Mouse (Mus musculus) MEL (cell line): ENCODE data around the gene Trank1. TPM values are rescaled to one million over a fixed set of nuclear protein-coding genes. Genes with fewer than 3 reads are reported as not detected.

Experiments
- DNase-seq: peaks from one replicate; pipeline ENCODE4 v3.0.0; 2011; ENCODE audit warnings: low read depth, low spot score
- H3K27ac ChIP-seq: 2 replicates; pipeline ENCODE4 v1.5.1; 2012; ENCODE audit warnings: low read depth, mild to moderate bottlenecking, control low read depth, low read length, moderate library complexity; ENCODE audit not compliant: control insufficient read depth
- H3K27me3 ChIP-seq, 2 experiments: fragments of 150-350 bp in 1 of 2; sonication (generic) in 1 of 2; 2 replicates each; pipeline ENCODE4 v1.6.1; 2012; ENCODE audit warnings: low read length in 2 of 2, mild to moderate bottlenecking in 2 of 2, improper control_type of control experiment in 1 of 2, moderate library complexity in 1 of 2; ENCODE audit not compliant: insufficient read depth in 2 of 2, control insufficient read depth in 1 of 2
- H3K36me3 ChIP-seq, 2 experiments: 2 replicates each; pipeline ENCODE4 v1.6.1; 2012 to 2014; ENCODE audit warnings: low read length in 2 of 2, improper control_type of control experiment in 1 of 2, inconsistent platforms in 1 of 2, mild to moderate bottlenecking in 1 of 2; ENCODE audit not compliant: insufficient read depth in 2 of 2, control insufficient read depth in 1 of 2
- H3K4me1 ChIP-seq, 2 experiments: fragments of 150-350 bp in 1 of 2; sonication (generic) in 1 of 2; 2 replicates each; pipeline ENCODE4 v1.6.1; 2012; ENCODE audit warnings: low read length in 2 of 2, improper control_type of control experiment in 1 of 2, mild to moderate bottlenecking in 1 of 2; ENCODE audit not compliant: insufficient read depth in 2 of 2, control insufficient read depth in 1 of 2
- H3K4me3 ChIP-seq, 2 experiments: fragments of 150-350 bp in 1 of 2; sonication (generic) in 1 of 2; 2 replicates each; pipeline ENCODE4 v1.5.1; 2012; ENCODE audit warnings: low read depth in 2 of 2, low read length in 2 of 2, mild to moderate bottlenecking in 2 of 2, moderate library complexity in 2 of 2, control low read depth in 1 of 2, improper control_type of control experiment in 1 of 2; ENCODE audit not compliant: control insufficient read depth in 1 of 2, insufficient read depth in 1 of 2
- H3K79me2 ChIP-seq: 2 replicates; pipeline ENCODE4 v1.6.1; 2012; ENCODE audit warnings: mild to moderate bottlenecking, low read length, moderate library complexity; ENCODE audit not compliant: control insufficient read depth, poor library complexity, insufficient read depth
- H3K9ac ChIP-seq: 2 replicates; pipeline ENCODE4 v1.6.1; 2012; ENCODE audit warnings: low read depth, mild to moderate bottlenecking, control low read depth, low read length, moderate library complexity; ENCODE audit not compliant: control insufficient read depth, poor library complexity, severe bottlenecking
- H3K9me3 ChIP-seq: fragments of 150-350 bp; sonication (generic); replicated peaks from 2 replicates; pipeline ENCODE4 v1.6.1; 2012; ENCODE audit warnings: mild to moderate bottlenecking, low read length, improper control_type of control experiment, moderate library complexity; ENCODE audit not compliant: insufficient read depth
- CHD1 ChIP-seq: IDR thresholded peaks from 2 replicates; pipeline ENCODE4 v1.6.1; 2012; ENCODE audit warnings: low read depth, mild to moderate bottlenecking, inconsistent platforms, low read length, improper control_type of control experiment
- E2F4 ChIP-seq: IDR thresholded peaks from 2 replicates; pipeline ENCODE4 v1.6.1; 2011; ENCODE audit warnings: low read depth, low read length, improper control_type of control experiment, borderline replicate concordance
- ELF1 ChIP-seq: IDR thresholded peaks from 2 replicates; pipeline ENCODE4 v1.6.1; 2014; ENCODE audit warnings: low read depth, mild to moderate bottlenecking, inconsistent platforms, low read length, improper control_type of control experiment, moderate library complexity
- GABPA ChIP-seq: IDR thresholded peaks from 2 replicates; pipeline ENCODE4 v1.6.1; 2012; ENCODE audit warnings: low read depth, mild to moderate bottlenecking, inconsistent platforms, low read length, improper control_type of control experiment, moderate library complexity
- GATA1 ChIP-seq: IDR thresholded peaks from 2 replicates; pipeline ENCODE4 v1.6.1; 2011; ENCODE audit warnings: low read depth, low read length, improper control_type of control experiment
- HCFC1 ChIP-seq: IDR thresholded peaks from 2 replicates; pipeline ENCODE4 v1.6.1; 2012; ENCODE audit warnings: low read depth, mild to moderate bottlenecking, inconsistent platforms, low read length, improper control_type of control experiment, moderate library complexity
- JUND ChIP-seq: IDR thresholded peaks from 2 replicates; pipeline ENCODE4 v1.6.1; 2011; ENCODE audit warnings: low read depth, mild to moderate bottlenecking, improper control_type of control experiment, low read length
- KAT2A ChIP-seq: conservative IDR thresholded peaks from 2 replicates; pipeline ENCODE4 v1.6.1; 2012; ENCODE audit warnings: low read depth, low read length, improper control_type of control experiment, inconsistent platforms
- MAX ChIP-seq: IDR thresholded peaks from 2 replicates; pipeline ENCODE4 v1.6.1; 2011; ENCODE audit warnings: low read length, improper control_type of control experiment
- MAZ ChIP-seq: IDR thresholded peaks from 2 replicates; pipeline ENCODE4 v1.6.1; 2012; ENCODE audit warnings: low read depth, mild to moderate bottlenecking, inconsistent platforms, low read length, improper control_type of control experiment
- MEF2A ChIP-seq: IDR thresholded peaks from 2 replicates; pipeline ENCODE4 v1.6.1; 2014; ENCODE audit warnings: low read depth, mild to moderate bottlenecking, inconsistent platforms, low read length, improper control_type of control experiment; ENCODE audit not compliant: poor library complexity, insufficient replicate concordance, severe bottlenecking; ENCODE audit errors: extremely low read depth
- NRF1 ChIP-seq: IDR thresholded peaks from 2 replicates; pipeline ENCODE4 v1.6.1; 2014; ENCODE audit warnings: low read depth, mild to moderate bottlenecking, inconsistent platforms, low read length, improper control_type of control experiment, moderate library complexity; ENCODE audit not compliant: poor library complexity, insufficient read depth, severe bottlenecking
- POLR2A ChIP-seq, 2 experiments: IDR thresholded peaks; 2 replicates each; pipeline ENCODE4 v1.6.1; 2011 to 2012; ENCODE audit warnings: low read length in 2 of 2, mild to moderate bottlenecking in 2 of 2, control low read depth in 1 of 2, improper control_type of control experiment in 1 of 2, low read depth in 1 of 2, moderate library complexity in 1 of 2; ENCODE audit not compliant: control insufficient read depth in 1 of 2, insufficient read depth in 1 of 2, poor library complexity in 1 of 2
- POLR2AphosphoS5 ChIP-seq: IDR thresholded peaks from 2 replicates; pipeline ENCODE4 v1.6.1; 2012; ENCODE audit warnings: low read depth, borderline replicate concordance, mild to moderate bottlenecking, inconsistent platforms, low read length, moderate library complexity, mixed read lengths
- RAD21 ChIP-seq: IDR thresholded peaks from 2 replicates; pipeline ENCODE4 v1.6.1; 2011; ENCODE audit warnings: mild to moderate bottlenecking, low read depth, low read length, improper control_type of control experiment
- SIN3A ChIP-seq: IDR thresholded peaks from 2 replicates; pipeline ENCODE4 v1.6.1; 2012; ENCODE audit warnings: low read length, improper control_type of control experiment, inconsistent platforms
- SMC3 ChIP-seq: IDR thresholded peaks from 2 replicates; pipeline ENCODE4 v1.6.1; 2011; ENCODE audit warnings: low read depth, low read length, improper control_type of control experiment
- TAL1 ChIP-seq: IDR thresholded peaks from 2 replicates; pipeline ENCODE4 v1.6.1; 2012; ENCODE audit warnings: mild to moderate bottlenecking, inconsistent platforms, low read length, moderate library complexity, mixed read lengths
- TBP ChIP-seq: IDR thresholded peaks from 2 replicates; pipeline ENCODE4 v1.8.0; 2011; ENCODE audit warnings: low read depth, low read length, improper control_type of control experiment
- TCF12 ChIP-seq: IDR thresholded peaks from 2 replicates; pipeline ENCODE4 v1.6.1; 2014; ENCODE audit warnings: low read depth, mild to moderate bottlenecking, inconsistent platforms, low read length, improper control_type of control experiment, moderate library complexity
- UBTF ChIP-seq: IDR thresholded peaks from 2 replicates; pipeline ENCODE4 v1.6.1; 2012; ENCODE audit warnings: low read depth, mild to moderate bottlenecking, inconsistent platforms, low read length, improper control_type of control experiment, moderate library complexity, borderline replicate concordance; ENCODE audit not compliant: insufficient read depth
- USF1 ChIP-seq: IDR thresholded peaks from 2 replicates; pipeline ENCODE4 v1.6.1; 2014; ENCODE audit warnings: low read depth, mild to moderate bottlenecking, inconsistent platforms, low read length, improper control_type of control experiment, moderate library complexity
- USF2 ChIP-seq, 2 experiments: IDR thresholded peaks; 2 replicates each; pipeline ENCODE4 v1.6.1; 2011 to 2012; ENCODE audit warnings: improper control_type of control experiment in 2 of 2, low read length in 2 of 2, borderline replicate concordance in 1 of 2, inconsistent platforms in 1 of 2, low read depth in 1 of 2, mild to moderate bottlenecking in 1 of 2; ENCODE audit not compliant: insufficient read depth in 1 of 2
- ZC3H11A ChIP-seq: IDR thresholded peaks from 2 replicates; pipeline ENCODE4 v1.6.1; 2012; ENCODE audit warnings: low read depth, mild to moderate bottlenecking, inconsistent platforms, low read length, improper control_type of control experiment
- polyA plus RNA-seq, 2 experiments: library from polyadenylated mRNA; stranded (reverse) in 1 of 2; unstranded in 1 of 2; fragments of >175 nt in 1 of 2; fragments of >200 nt in 1 of 2; gene quantifications; 2 replicates each; pipeline versions ENCODE4 v1.2.1 to v1.2.4; 2012; ENCODE audit warnings: low replicate concordance in 2 of 2, low read depth in 1 of 2; ENCODE audit not compliant: insufficient read length in 2 of 2, insufficient read depth in 1 of 2, missing spikeins in 1 of 2
- total RNA-seq: library from RNA; depleted of rRNA; stranded (reverse); fragments of 300-350 nt; gene quantifications from 2 replicates; pipeline ENCODE4 v1.2.3, GENCODE M21; 2012

Trank1 gene
- total and polyA plus RNA-seq, 3 experiments, result not detected

DNA sequence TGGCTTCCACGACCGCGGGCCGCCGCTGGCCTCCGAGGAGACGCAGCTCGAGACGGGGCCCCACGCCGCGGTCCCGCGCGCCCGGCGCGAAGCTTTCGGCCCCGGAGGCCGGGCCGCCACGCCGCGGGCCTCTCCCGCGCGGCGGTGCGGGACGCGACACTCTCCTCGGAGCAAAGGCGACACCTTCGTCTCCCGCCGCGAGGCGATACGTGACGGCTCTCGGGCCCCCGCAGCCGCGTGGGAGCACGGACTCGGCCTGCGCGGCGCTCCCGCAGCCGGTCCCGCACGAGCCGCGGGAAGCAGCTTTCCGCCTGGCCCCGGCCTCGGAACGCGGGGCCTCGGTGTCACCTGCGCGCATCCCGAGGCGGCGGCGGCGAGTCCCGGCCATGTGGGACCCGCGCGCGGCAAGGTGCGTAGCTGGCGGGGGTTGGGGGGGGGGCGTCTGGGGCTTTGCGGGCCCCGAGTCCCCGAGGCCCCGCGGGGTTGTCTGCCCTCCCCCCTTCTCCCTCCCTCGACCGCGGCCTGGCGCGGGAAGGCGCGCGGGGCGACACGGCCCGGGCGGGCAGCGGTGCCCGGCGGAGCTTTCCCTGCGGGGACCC, 403 bp downstream of the Trank1 start:
- Histone ChIP-seq H3K27me3 (no peaks in the 10 kb centered on the region; a peak in 1 of 4 replicates), H3K79me2 (no peaks in the 10 kb centered on the region), H3K9me3 (no peaks in the 10 kb centered on the region), H3K4me1 (no peaks in the 10 kb centered on the region), H3K4me3 (no peak overlapping the region), H3K27ac (no peak overlapping the region), H3K9ac (no peak overlapping the region), H3K36me3 (no peaks in the 10 kb centered on the region)
- TF ChIP-seq MEF2A (no peak), ELF1 (no peak), RAD21 (no peak), HCFC1 (no peak), UBTF (no peak), SIN3A (no peak), POLR2AphosphoS5 (no peak), NRF1 (no peak), TCF12 (no peak), GABPA (no peak), KAT2A (no peak), USF1 (no peak)
- no peak for DNase-seq

DNA sequence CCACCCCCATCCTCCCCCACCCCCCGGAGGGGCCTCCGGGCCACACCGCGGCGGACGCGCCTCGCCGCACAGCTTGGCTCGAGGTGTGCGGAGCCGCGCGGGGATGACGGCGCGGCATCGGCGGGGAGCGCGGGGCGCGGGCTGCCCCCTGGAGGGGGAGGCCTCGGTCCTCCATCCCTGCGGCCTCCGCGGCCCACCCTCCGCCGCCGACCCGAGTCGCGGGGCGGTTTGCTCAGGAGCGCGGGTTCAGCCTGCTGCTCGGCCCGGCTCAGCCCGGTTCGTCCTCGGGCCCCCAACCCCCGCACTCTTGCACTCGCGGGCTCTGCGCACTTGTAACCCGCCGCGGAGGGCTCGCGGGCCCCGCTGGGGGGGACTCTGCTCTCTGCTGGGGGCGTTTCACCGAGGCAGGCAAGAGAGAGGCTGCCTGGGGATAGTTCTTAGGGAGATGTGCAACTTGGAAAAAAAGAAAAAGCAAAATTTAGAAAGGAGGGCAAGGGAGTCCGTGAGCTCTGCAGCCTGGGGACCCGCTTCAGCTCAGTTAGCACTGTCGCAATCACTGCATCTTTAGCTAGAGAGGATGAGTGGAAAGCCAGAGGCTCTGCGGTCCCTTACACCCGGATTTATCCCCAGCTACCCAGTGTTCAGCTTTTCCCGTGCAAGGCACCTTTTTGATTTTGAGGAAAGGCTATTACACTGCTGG, 1.1 kb downstream of the Trank1 start:
- no peak for DNase-seq
- no peak overlapping the region for H3K4me3 ChIP-seq
- no peaks in the 10 kb centered on the region for H3K9me3 ChIP-seq
- TF ChIP-seq TAL1 (no peak), E2F4 (no peak), MAX (no peak), SIN3A (no peak), UBTF (no peak), SMC3 (no peak), RAD21 (no peak), GABPA (no peak), JUND (no peak), USF2 (IDR thresholded peaks at IDR 0.05; ENCODE audit: borderline replicate concordance in 1 of 2, insufficient read depth in 1 of 2, low read depth in 1 of 2, low read length in 2 of 2) (no peak), MEF2A (no peak), NRF1 (no peak), KAT2A (no peak), MAZ (no peak), POLR2A (IDR thresholded peaks at IDR 0.05; ENCODE audit: control insufficient read depth in 1 of 2, insufficient read depth in 1 of 2, low read depth in 1 of 2, low read length in 2 of 2, poor library complexity in 1 of 2) (no peak), TBP (no peak), CHD1 (no peak), GATA1 (no peak), ZC3H11A (no peak), HCFC1 (no peak)
- H3K4me1 ChIP-seq, result no peaks in the 10 kb centered on the region
- H3K9ac ChIP-seq, result no peak overlapping the region
- H3K27ac ChIP-seq, result no peak overlapping the region
- H3K79me2 ChIP-seq, result no peaks in the 10 kb centered on the region
- H3K27me3 ChIP-seq, result no peaks in the 10 kb centered on the region; a peak in 1 of 4 replicates
- no peaks in the 10 kb centered on the region for H3K36me3 ChIP-seq
